ENCODE assay signal across 8 mouse cellular contexts in the genomic region with DNA sequence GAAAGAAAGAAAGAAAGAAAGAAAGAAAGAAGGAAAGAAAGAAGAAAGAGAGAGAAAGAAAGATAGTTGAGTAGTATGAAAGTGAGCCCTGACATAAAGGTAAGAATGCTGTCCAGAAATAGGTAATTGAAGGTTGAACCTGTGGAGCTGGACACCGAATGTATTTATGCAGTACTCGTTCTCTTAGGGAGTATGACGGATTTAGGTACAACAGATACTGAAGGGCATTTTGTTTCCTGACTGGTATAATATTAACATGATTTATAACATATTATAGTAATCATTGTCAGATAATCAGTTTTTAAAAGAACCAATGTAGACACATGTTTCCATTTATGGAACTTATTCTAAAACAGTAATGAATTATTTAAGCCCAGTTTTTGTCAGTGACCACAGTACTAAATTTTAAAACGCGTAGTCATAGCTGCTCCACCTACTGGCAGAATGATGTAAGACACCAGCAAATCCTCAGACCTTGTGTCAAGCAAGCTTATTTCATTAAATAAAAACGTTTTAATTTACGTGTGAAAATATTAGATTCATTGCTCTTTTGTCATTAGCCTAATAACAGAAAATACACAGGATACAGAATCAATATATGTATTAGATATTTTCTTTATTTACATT.
DNase-seq lines count a peak whose midpoint lies in the region; ATAC-seq lines count a peak whose summit lies in the region.

No protein-coding gene starts in this region.

- H3K27me3 ChIP-seq in forebrain, embryonic 11.5 days (ENCODE audit: control insufficient read depth, insufficient read depth, low read length), result no peaks in the 10 kb centered on the region
- no peaks in the 10 kb centered on the region for H3K27me3 ChIP-seq in forebrain, embryonic 10.5 days (ENCODE audit: poor library complexity, severe bottlenecking)
- no peaks in the 10 kb centered on the region for H3K27me3 ChIP-seq in neural tube, embryonic 11.5 days (ENCODE audit: control insufficient read depth, insufficient read depth, low read length)
- no peaks in the 10 kb centered on the region for H3K27me3 ChIP-seq in neural tube, embryonic 15.5 days (replicated peaks)
- H3K27me3 ChIP-seq in hindbrain, embryonic 16.5 days (replicated peaks; ENCODE audit: control insufficient read depth, insufficient read depth, low read length), result no peaks in the 10 kb centered on the region

- no peaks in the 10 kb centered on the region for H3K4me1 ChIP-seq in forebrain, embryonic 11.5 days (replicated peaks; ENCODE audit: control insufficient read depth, insufficient read depth, low read length)
- no peaks in the 10 kb centered on the region for H3K4me1 ChIP-seq in forebrain, embryonic 10.5 days
- H3K4me1 ChIP-seq in neural tube, embryonic 11.5 days (ENCODE audit: control insufficient read depth, insufficient read depth, low read length), result no peaks in the 10 kb centered on the region
- H3K4me1 ChIP-seq in neural tube, embryonic 15.5 days, result no peaks in the 10 kb centered on the region
- H3K4me1 ChIP-seq in hindbrain, embryonic 16.5 days (ENCODE audit: control insufficient read depth, insufficient read depth, low read depth, low read length), result no peaks in the 10 kb centered on the region

- H3K9ac ChIP-seq in forebrain, embryonic 11.5 days (ENCODE audit: low read length), result no peak overlapping the region
- H3K9ac ChIP-seq in neural tube, embryonic 11.5 days (ENCODE audit: low read length), result no peak overlapping the region
- H3K9ac ChIP-seq in neural tube, embryonic 15.5 days (replicated peaks), result no peak overlapping the region
- no peak overlapping the region for H3K9ac ChIP-seq in hindbrain, embryonic 16.5 days (ENCODE audit: low read depth, low read length)

- H3K4me3 ChIP-seq in forebrain, embryonic 11.5 days (ENCODE audit: low read depth, low read length), result no peak overlapping the region
- no peak overlapping the region for H3K4me3 ChIP-seq in forebrain, embryonic 10.5 days
- H3K4me3 ChIP-seq in neural tube, embryonic 11.5 days (ENCODE audit: low read depth, low read length), result no peak overlapping the region
- no peak overlapping the region for H3K4me3 ChIP-seq in neural tube, embryonic 15.5 days (replicated peaks)
- H3K4me3 ChIP-seq in hindbrain, embryonic 16.5 days (ENCODE audit: low read length), result no peak overlapping the region

- DNase-seq in forebrain, embryonic 11.5 days (ENCODE audit: low spot score), result no peak
- DNase-seq in forebrain, embryonic 10.5 days (ENCODE audit: extremely low spot score, low spot score), result no peak
- peak; percentile 24 for DNase-seq in neural tube, embryonic 11.5 days (ENCODE audit: low spot score)
- DNase-seq in cerebellum, postnatal 36 days, result peak; percentile 7 to 16
- DNase-seq in B cell, adult 2 months, result no peak

- H3K9me3 ChIP-seq in forebrain, embryonic 11.5 days (ENCODE audit: control insufficient read depth, low read length), result no peaks in the 10 kb centered on the region
- H3K9me3 ChIP-seq in forebrain, embryonic 10.5 days, result no peaks in the 10 kb centered on the region
- H3K9me3 ChIP-seq in neural tube, embryonic 11.5 days (ENCODE audit: control insufficient read depth, low read length), result no peaks in the 10 kb centered on the region
- no peaks in the 10 kb centered on the region for H3K9me3 ChIP-seq in neural tube, embryonic 15.5 days (replicated peaks)
- H3K9me3 ChIP-seq in hindbrain, embryonic 16.5 days (ENCODE audit: control insufficient read depth, low read length), result no peaks in the 10 kb centered on the region

- whole genome bisulfite sequencing in forebrain, embryonic 11.5 days, result 55% methylated on average over 7 of the region's 7 CpGs
- WGBS in forebrain, embryonic 10.5 days, result 59% methylated on average over 7 of the region's 7 CpGs
- 58% methylated on average over 7 of the region's 7 CpGs for WGBS in neural tube, embryonic 11.5 days
- WGBS in neural tube, embryonic 15.5 days, result 51% methylated on average over 7 of the region's 7 CpGs
- 52% methylated on average over 7 of the region's 7 CpGs for WGBS in hindbrain, embryonic 16.5 days

- no peak overlapping the region for H3K27ac ChIP-seq in forebrain, embryonic 11.5 days (ENCODE audit: low read depth, low read length)
- H3K27ac ChIP-seq in forebrain, embryonic 10.5 days, result no peak overlapping the region
- no peak overlapping the region for H3K27ac ChIP-seq in neural tube, embryonic 11.5 days (ENCODE audit: low read depth, low read length)
- H3K27ac ChIP-seq in neural tube, embryonic 15.5 days (replicated peaks), result no peak overlapping the region
- no peak overlapping the region for H3K27ac ChIP-seq in hindbrain, embryonic 16.5 days (ENCODE audit: low read depth, low read length)

- no peak overlapping the region for H3K4me2 ChIP-seq in forebrain, embryonic 11.5 days (ENCODE audit: low read depth, low read length, severe bottlenecking)
- H3K4me2 ChIP-seq in neural tube, embryonic 11.5 days (ENCODE audit: low read depth), result no peak overlapping the region
- H3K4me2 ChIP-seq in neural tube, embryonic 15.5 days, result no peak overlapping the region
- no peak overlapping the region for H3K4me2 ChIP-seq in hindbrain, embryonic 16.5 days (ENCODE audit: low read length)

- no peaks in the 10 kb centered on the region for H3K36me3 ChIP-seq in forebrain, embryonic 11.5 days (ENCODE audit: control insufficient read depth, insufficient read depth, low read length)
- H3K36me3 ChIP-seq in forebrain, embryonic 10.5 days (replicated peaks), result no peaks in the 10 kb centered on the region
- no peaks in the 10 kb centered on the region for H3K36me3 ChIP-seq in neural tube, embryonic 11.5 days (ENCODE audit: control insufficient read depth, insufficient read depth, low read length)
- H3K36me3 ChIP-seq in neural tube, embryonic 15.5 days, result no peaks in the 10 kb centered on the region
- no peaks in the 10 kb centered on the region for H3K36me3 ChIP-seq in hindbrain, embryonic 16.5 days (ENCODE audit: control insufficient read depth, insufficient read depth, low read length)

- peak; percentile 73; the same call in 1 of the 2 replicates for ATAC-seq in forebrain, embryonic 11.5 days (replicated peaks; ENCODE audit: low FRiP score)
- no peak for ATAC-seq in neural tube, embryonic 11.5 days (ENCODE audit: insufficient read depth, low FRiP score, low TSS enrichment)
- no peak for ATAC-seq in neural tube, embryonic 15.5 days (ENCODE audit: low FRiP score)
- peak; percentile 52; the same call in 1 of the 2 replicates for ATAC-seq in hindbrain, embryonic 16.5 days
- peak; percentile 67 for ATAC-seq in megakaryocyte, adult 5-6 weeks (ENCODE audit: poor library complexity, severe bottlenecking)

Comparison
In these comparisons a context has a peak if more than half of its experiments do, and no peak if none do; other contexts are left out.
1. ATAC-seq: peak in forebrain, embryonic 11.5 days (single experiment), hindbrain, embryonic 16.5 days (single experiment) and megakaryocyte, adult 5-6 weeks (single experiment); none in neural tube, embryonic 11.5 days (single experiment) and neural tube, embryonic 15.5 days (single experiment).
2. DNase-seq: peak in neural tube, embryonic 11.5 days (single experiment) and cerebellum, postnatal 36 days (2 of 2); none in forebrain, embryonic 11.5 days (single experiment), forebrain, embryonic 10.5 days (single experiment) and B cell, adult 2 months (0 of 2).